Mouse (Mus musculus) ES-E14 (cell line): Measurements from ENCODE around the gene Cab39.

ENCODE experiments used
- CHD2 ChIP-seq: IDR thresholded peaks from 2 replicates; pipeline ENCODE4 v1.6.1; 2014; ENCODE audit warnings: mild to moderate bottlenecking, low read depth, low read length, inconsistent platforms
- HCFC1 ChIP-seq: IDR thresholded peaks from 2 replicates; pipeline ENCODE4 v1.6.1; 2012; ENCODE audit warnings: low read length, inconsistent platforms, borderline replicate concordance; ENCODE audit not compliant: insufficient read depth
- MAFK ChIP-seq: IDR thresholded peaks from 2 replicates; pipeline ENCODE4 v1.6.1; 2014; ENCODE audit warnings: mild to moderate bottlenecking, low read depth, low read length, inconsistent platforms; ENCODE audit not compliant: insufficient read depth
- ZC3H11A ChIP-seq: IDR thresholded peaks from 2 replicates; pipeline ENCODE4 v1.6.1; 2012; ENCODE audit warnings: low read depth, mild to moderate bottlenecking, inconsistent platforms, low read length, borderline replicate concordance
- ZNF384 ChIP-seq: IDR thresholded peaks from 2 replicates; pipeline ENCODE4 v1.6.1; 2012; ENCODE audit warnings: low read depth, low read length, inconsistent platforms

- TF ChIP-seq HCFC1 (no peak), MAFK (no peak), ZNF384 (no peak), CHD2 (no peak), ZC3H11A (no peak)
Measured at GRCm38 (mm10) chr1:85804551-85804950, 11.3 kb downstream of the Cab39 start.
